Mouse (Mus musculus) retina, embryonic 14.5 days (tissue): ENCODE measurements around the gene Zfp617.
"Not testable (repeated sequence)": the region's sequence is repeated elsewhere in the genome, so short reads cannot be mapped to it uniquely, and the experiment has no call there.

ENCODE experiments used
- DNase-seq: peaks from one replicate; pipeline ENCODE4 v3.0.0-alpha.2; 2015; ENCODE audit warnings: low spot score

Zfp617 gene

DNA sequence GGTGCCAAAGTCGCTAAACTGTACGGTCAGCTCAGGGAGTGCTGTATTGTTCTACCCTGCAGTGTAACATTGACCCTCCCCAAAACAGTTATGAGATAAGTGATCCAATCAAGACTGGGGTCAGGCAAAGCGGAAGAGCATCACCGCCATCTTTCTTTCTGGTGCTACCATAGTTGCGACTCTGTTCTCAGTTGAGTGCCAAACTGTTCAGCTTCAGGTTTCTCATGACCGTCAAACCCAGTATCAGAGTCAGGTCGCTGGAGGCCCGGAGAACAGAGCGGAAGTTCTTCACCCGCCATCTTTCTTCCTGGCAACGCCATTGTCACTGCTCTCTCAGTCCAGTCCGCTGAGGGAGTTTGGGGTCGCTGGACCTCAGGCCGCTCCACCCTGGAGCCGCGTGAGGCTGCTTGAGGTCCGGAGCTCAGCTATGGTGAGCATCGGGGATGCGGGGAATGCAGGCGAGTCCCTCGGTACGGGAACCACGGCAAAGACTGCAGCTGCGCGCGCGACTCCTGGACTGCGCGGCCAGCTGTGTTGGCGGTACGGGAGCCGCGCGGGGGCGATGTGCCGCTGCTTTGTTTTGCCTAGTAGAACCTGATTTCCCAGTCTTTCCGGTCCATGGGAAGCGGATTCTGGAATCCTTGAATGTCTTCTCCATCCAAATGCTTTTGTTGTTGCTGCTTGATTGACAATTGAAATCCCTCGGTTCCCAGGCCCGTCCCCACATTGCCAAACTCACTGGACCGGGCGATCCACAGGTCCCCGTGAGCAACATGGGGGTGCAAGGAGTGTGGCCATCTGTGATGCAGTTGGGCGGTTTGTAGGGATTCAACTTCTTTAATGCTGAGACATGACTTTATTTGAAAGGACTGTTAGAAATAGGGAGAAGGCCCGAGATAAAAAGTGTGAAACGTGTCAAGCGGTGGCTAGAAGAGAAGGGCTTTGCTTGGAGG, at the start of gene Zfp617, which contains the start of gene Zfp882:
Gene Zfp617 (plus strand): TSS at position 327 of the 953 bp plus-strand sequence.
Gene Zfp882 (plus strand): TSS at position 300 of the 953 bp plus-strand sequence.
- DNase-seq: peak; percentile 92

DNA sequence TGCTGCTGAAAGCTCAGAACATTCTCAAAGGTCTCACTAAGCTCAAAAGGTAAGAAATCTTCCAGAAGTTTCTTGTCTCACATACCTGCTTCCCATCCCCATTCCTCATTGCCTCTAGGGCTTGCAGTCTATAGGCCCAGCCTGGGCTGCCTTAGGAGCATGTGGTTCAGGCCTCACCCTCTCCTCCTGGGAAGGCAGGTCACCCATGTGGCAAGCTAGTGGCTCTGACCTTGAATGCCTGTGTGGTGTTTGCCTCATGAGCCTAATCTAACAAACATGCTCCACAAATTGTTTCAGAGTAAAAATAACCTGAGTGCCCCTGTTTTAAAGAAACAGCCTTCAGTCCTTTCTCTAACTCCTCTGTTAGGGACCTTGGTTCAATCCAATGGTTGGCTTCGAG, 46.9 kb upstream of the Zfp617 start:
- DNase-seq: not testable (repeated sequence)

DNA sequence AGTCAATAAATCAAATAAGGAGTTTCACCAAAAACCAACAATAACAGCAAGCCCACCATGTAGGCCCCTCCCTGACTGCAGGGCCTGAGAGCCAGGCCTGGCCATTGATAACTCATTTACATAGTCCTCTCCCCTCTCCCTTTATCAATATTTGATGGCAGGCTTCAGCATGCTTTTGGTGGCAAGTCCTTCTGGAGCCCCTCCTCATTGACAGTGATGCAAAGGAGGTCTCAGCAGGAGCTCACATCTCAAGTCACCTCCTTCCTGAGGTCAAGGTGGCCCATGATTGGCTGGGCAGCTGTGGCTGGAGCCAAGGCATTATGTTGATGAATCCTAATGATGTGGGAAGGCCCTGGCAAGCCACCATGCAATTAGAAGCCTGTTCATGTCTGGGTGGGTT, 46.4 kb upstream of the Zfp617 start:
- DNase-seq: peak; percentile 70

DNA sequence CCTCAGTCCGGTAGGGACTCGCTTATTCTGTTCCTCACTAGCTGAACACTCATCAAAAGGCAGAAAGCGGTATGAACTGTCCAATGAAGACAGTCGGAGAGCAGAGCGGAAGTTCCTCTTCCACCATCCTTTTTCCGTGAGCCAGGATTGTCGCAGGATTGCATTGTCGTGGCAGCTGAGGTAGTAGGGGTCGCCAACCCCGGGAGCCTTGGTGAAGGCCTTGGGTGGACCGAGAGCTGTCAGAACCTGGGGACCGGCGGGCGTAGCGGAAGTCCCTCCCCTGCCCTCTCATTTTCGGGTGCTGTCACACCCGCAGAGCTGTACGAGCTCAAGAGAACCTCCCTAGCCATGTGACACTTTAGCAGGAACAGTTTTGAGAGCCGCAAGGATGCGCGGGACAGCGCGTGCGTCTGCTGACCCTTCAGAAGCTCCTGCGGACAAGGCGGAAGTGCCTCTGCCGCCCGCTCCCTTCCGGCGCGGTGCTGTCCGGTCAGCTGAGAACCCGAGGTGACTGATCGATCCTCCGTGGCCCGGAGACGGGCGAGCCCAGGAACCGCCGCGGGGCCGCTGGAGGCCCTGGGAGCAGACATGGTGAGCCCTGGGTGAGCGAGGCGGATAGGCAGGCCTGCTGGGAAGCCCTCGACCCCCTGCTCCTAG, 26.7 kb upstream of the Zfp617 start, which contains the start of gene Zfp709:
Gene Zfp709 (plus strand): TSS at position 402 of the 657 bp plus-strand sequence.
- peak; percentile 61 for DNase-seq

DNA sequence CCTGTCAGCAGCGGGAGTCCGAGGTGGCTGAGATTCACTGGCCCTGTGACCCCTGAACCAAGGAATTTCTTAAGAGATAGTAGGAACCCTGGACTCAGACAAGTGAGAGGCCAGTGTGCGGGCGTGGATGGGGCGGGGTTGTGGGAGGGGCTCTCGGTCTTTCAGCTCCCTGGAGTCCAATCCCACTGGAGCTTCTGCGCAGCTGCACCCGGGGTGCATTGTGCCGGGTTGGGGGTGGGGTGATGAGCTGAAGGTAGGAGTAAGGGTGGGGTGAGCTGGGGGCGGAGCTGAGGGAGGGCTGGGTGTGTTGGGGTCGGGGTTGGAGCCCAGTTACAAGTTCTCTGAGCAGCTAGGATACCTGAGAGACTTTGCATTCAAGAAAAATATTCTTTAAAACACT, 7.8 kb upstream of the Zfp617 start:
- DNase-seq: not testable (repeated sequence)

DNA sequence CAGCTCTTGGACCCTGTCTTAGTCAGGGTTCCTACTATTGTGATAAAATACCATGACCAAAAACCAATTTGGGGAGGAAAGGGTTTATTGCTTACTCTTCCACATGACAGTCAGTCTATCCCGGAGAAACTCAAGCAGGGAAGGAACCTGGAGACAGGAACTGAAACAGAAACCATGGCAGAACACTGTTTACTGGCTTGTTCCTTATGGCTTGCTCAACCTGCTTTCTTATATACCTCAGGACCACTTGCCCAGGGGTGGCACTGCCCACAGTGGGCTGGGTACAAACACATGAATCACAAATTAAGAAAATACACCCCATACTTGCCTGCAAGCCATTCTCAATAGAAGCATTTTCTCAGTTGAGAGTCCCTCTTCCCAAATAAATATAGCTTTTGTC, 5.4 kb upstream of the Zfp617 start:
- DNase-seq: not testable (repeated sequence)

DNA sequence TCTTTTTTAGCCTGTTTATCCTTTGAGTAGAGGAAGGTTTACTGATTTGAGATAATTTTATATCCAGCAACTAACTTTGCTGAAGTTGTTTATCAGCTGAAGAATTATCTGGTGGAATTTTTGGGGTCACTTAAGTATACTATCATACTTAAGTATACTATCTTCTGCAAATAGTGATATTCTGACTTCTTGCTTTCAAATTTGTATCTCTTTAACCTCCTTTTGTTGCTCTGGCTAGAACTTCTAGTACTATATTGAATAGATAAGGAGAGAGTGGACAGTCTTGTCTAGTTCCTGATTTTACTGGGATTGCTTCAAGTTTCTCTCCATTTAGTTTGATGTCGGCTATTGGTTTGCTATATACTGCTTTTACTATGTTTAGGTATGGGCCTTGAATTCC, 1.6 kb upstream of the Zfp617 start:
- no peak for DNase-seq

DNA sequence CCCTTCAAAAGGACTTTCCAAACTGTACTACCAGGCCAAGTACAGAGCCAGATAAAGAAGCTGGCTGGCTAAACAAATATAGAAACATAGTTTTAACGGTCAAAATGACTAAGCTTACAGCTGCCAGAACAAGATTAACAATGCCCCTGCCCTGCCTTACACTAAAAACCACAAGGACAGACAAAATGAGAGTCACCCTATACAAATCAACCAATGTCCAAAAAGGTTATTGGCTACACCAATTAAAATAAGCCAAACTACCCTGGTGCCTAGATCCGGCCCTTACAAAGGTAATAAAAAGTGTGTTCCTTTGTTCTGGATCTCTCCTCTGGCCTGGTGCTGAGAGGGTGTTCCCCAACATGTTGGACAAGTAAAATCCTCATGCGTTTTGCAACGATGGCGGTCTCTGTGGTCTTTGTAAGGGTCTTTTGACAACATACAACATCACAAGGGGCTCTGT, 607 bp upstream of the Zfp617 start:
- no peak for DNase-seq

DNA sequence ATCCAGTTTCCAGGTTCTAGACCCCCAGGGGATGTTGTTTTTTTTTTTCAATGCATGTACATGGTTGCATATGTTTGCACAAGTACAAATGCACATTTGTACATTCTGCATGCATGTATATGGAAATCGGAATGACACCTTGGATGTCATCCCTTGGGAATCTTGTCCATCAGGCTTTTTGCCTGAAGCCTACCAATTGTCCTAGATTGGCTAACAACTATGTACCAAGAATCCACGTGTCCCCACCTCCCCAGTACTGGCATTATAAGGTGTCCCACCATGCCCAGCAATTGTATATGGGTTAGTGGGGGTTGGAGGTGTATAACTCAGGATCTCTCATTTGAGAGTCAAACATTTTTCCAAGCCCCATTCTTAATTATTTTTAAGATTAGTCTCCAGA, 3.9 kb downstream of the Zfp617 start:
- no peak for DNase-seq

DNA sequence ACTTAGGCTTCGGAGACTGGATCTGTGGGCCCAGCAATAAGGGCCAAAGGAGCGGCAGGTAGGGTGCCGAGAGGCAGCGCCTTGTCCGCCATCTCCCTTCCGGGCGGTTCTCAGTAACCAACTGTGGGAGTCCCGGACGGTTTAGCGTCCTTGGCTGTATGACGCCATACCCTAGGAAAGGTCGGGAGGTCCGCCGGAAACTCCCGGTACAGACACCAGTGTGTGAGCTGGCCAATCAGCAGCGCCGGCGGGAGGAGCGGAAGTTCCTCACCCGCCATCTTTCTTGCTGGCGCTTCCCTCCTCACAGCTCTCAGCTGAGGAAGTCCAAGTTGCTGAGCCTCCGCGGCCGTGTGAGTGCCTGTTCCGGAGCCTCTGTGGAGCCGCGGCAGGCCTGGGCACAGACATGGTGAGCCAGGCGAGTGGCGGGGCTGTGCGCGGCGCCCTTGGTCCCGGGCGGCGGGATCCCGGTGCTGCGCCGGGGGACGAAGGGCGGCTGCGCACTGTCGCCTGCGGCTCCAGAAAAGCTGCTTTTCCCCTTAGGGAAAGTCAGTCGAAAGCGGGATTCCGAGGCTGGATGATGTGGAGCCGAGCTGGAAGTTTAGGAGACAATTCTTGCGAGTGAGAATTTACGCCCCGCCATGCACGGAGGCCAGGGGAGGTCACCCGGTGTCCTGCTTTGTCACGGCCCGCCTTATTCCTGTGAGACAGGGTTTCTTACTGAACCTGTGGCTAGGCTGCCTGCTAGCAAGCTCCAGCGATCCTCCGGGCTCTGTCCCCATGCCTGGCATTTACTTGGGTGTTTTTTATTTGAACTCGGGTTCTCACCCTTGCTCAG, 14.3 kb downstream of the Zfp617 start:
- peak; percentile 96 for DNase-seq

DNA sequence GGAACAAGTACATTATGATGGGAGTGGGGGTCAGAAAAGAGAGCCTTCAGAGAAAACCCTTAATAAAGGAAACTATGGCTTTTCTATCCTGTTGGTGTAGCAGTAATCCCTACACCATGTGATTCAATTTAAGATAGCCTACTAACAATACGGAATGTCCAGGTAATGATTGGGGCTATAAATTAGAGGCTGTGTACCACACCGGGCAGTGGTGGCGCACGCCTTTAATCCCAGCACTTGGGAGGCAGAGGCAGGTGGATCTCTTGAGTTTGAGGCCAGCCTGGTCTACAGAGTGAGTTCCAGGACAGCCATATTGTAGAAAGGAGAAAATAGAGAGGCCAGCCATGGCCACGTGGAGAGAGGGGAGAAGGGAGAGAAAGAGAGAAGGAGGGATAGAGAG, 17.4 kb downstream of the Zfp617 start:
- no peak for DNase-seq

DNA sequence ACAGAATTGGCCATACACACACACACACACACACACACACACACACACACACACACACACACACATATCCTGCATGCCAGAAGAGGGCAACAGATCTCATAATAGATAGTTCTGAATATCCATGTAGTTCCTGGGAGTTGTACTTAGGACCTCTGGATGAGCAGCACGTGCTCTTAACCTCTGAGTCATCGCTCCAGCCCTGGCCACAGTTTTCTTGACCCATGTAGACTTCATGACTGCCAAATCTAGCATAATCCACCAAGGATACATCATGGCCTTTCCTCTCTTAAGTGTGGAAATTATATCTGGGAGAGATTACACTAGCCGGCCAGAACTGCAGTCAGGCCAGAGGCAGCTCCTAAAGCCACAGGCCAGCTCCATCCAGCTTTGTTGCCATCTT, 18.1 kb downstream of the Zfp617 start:
- no peak for DNase-seq

DNA sequence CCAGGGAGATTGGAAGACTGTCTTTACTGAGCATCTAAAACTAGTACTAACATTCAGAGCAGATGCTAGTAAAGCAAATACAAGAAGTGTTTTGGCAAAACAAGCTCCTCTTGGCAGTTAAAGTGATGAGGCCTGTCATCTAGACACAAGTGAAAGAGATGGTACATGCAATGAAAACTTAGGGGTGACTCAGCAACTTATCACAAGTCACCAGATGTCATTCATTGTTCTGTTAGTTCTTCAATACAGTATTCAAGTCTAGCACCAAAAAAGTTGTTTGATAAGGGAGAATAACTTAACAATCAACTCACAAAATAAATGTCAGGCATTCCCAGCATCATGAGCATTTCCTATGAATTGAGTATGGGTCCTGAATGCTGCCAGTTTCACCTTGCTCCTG, 19.3 kb downstream of the Zfp617 start:
- DNase-seq: no peak

DNA sequence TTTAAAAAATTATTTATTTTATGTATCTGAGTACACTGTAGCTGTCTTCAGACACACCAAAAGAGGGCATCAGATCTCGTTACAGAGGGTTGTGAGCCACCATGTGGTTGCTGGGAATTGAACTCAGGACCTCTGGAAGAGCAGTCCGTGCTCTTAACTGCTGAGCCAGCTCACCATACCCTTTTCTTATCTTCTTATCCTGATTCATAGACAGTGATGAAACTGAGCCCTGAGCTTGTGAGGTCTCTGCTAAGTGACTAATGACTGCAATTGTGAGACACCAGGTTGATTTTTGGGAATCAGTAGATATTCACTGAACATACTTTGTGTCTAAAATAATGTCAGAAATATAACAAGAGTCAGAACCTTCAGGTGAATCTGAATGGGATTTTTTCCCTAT, 29.6 kb downstream of the Zfp617 start:
- not testable (repeated sequence) for DNase-seq

DNA sequence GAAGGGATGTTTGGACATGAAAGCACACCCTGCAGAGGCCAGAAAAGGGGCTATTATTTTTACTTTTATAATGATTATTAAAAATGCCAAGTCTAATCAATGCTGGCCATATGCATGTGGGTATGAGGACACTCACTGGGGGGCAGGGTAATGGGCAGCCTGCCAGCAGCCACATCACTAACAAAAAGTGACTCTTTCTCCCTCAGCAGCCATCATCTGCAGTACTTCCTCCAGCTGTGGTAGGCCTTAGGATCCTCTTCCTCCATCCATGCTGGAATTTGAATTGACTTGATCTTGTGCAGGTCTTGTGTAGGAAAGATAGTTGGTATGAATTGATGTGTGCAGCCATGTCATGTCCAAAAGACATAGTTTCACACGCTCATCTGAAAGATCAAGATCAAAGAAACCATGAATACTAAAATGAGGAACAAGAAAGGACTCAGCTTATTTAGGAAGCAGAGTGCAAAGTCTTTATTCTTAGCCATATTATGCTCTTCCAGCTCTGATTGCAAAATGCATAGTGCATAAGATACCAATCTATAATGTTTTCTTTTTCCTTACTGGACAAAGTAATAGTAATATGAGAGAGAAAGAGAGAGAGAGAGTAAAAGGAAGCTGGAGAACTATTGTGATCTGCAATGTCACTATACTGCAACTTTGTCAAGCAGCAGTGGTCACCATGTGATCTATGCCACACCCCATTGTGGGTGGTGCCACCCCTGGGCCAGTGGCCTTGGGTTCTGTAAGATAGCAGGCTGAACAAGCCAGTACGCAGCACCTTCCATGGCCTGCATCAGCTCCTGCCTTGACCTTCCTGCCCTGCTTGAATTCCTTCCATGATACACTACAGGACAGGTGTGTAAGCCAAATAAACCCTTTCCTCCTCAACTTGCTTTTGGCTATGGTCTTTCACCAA, 32.1 kb downstream of the Zfp617 start:
- no peak for DNase-seq

DNA sequence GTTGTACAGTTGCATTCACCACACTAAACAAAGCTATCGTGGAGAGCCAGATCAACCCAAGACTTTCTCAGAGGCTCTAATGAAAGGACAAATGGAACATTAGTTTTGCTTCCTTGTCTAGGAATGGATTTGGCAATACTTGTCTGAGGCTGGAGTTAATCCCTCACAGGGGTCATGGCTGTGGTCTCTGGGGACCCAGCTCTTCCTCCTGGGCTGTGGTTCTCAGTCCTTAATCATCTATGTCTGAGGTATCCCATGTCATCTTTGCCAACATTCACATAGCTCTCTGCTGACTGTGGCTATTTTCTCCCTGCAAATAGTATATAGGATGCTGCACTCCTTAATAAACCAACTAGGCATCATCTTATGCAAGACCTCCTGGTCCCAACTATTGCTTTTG, 33.3 kb downstream of the Zfp617 start:
- DNase-seq: no peak

DNA sequence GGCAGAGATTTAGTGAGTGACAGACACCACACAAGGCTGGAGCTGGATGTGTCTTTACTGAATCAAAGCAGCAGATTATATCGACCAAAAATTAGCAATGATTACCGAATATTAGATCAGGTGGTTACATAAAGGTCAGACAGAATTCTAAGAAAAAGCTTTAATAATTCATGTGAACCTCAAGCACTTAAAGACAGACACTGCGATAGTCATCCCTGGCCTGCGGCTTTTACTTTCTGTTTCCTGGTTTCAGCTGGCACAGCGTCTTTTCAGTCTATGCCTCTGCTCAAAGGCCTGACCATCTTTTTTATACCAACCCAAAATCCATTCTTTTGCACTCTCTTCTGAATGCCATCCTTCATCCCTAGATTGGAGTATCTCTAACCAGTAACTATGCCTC, 40.2 kb downstream of the Zfp617 start:
- no peak for DNase-seq

DNA sequence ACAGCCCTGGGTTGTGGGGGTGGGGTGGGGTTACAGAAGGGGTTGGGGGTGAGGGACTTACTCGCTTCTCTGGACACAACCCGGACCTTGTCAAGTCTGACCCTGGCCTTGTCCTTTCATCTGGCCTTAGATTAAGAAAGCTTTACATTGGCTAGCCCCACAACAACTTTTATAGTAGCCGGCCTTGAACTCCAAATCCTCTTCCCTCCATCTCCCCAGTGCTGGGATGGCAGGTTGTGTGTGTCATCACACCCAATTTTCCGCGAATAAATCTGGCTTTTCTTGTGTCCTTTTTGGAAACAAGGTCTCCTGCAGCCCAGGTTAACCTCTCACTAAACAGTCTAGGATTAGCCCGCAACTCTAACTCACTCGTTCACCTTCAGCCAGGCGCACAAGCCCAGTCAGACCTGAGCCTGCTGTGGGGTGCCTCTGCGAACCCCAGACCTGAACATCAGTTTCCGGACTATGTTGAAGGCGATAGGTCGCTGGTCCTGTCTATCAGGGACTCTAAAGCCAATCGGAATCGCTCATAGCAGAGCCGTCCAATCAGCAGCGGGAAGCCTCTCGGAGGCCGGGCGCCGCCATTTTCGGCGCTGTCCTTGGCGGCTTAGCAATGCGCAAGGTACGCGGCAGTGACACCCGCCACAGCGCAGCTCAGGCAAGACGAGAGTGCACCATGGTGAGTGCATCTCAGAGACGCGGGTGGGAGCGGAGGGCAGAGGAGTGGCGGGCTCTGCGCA, 42.2 kb downstream of the Zfp617 start, which contains the start of gene Zfp961:
Gene Zfp961 (plus strand): TSS at position 557 of the 740 bp plus-strand sequence.
- DNase-seq: peak; percentile 100

DNA sequence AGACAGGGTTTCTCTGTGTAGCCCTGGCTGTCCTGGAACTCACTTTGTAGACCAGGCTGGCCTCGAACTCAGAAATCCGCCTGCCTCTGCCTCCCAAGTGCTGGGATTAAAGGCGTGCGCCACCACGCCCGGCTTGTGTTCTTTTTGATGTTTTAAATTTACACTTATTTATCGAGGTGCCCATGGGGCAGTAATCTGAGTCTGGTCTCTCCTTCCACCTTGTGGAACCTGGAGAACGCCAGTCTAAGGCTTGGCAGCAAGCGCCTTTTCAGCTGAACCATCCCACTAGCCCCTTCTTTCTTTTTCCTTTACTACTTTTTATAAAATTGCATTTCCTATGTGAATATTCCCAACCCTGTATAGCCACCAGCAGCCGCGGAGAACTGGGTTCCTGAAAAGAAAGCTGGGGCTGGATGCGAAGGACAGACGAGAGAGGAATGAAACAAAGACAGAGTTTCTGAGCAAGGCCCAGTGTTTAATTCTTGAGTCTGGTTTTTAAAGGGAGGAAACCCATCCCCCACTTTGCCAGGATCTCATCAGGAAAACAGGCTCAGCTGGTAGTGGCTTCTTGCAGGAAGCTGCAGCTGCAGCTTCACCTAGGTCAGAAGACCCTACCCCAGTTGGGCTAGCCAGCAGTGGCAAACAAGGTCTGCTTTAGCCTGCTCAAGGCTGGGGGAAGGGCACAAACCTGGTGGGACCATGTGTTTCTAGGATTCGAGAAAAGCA, 43.2 kb downstream of the Zfp617 start:
- peak; percentile 13 for DNase-seq
